Mouse (Mus musculus) lung, postnatal 0 days (tissue): ENCODE measurements around the gene Ankar. TPM values are rescaled to one million over a fixed set of nuclear protein-coding genes. Genes with fewer than 3 reads are reported as not detected.

ENCODE experiments used
- ATAC-seq: fragments of 200-750 bp; cut with Nextera tagmentation; 2 replicates; pipeline ENCODE4 v1.8.0; 2017; ENCODE audit warnings: moderate library complexity
- DNase-seq: peaks from one replicate; pipeline ENCODE4 v3.0.0-alpha.2; 2016; ENCODE audit warnings: low spot score
- H3K27ac ChIP-seq: fragments of 300-500 bp; sonication (generic); 2 replicates; pipeline ENCODE4 v1.5.1; 2014; ENCODE audit warnings: antibody characterized with exemption, mild to moderate bottlenecking, low read length, mixed read lengths
- H3K27me3 ChIP-seq: fragments of 300-500 bp; sonication (generic); replicated peaks from 2 replicates; pipeline ENCODE4 v1.6.1; 2014; ENCODE audit warnings: low read length, mixed read lengths; ENCODE audit not compliant: insufficient read depth
- H3K36me3 ChIP-seq: fragments of 300-500 bp; sonication (generic); 2 replicates; pipeline ENCODE4 v1.6.1; 2014; ENCODE audit warnings: low read length, mixed read lengths; ENCODE audit not compliant: insufficient read depth
- H3K4me1 ChIP-seq: fragments of 300-500 bp; sonication (generic); 2 replicates; pipeline ENCODE4 v1.6.1; 2014; ENCODE audit warnings: antibody characterized with exemption, low read depth, low read length, mixed read lengths; ENCODE audit not compliant: insufficient read depth
- H3K4me2 ChIP-seq: fragments of 300-500 bp; sonication (generic); replicated peaks from 2 replicates; pipeline ENCODE4 v1.6.1; 2014; ENCODE audit warnings: low read depth, mild to moderate bottlenecking, low read length, moderate library complexity, mixed read lengths
- H3K4me3 ChIP-seq: fragments of 300-500 bp; sonication (generic); 2 replicates; pipeline ENCODE4 v1.5.1; 2014; ENCODE audit warnings: low read depth, low read length
- H3K9ac ChIP-seq: fragments of 300-500 bp; sonication (generic); replicated peaks from 2 replicates; pipeline ENCODE4 v1.6.1; 2014; ENCODE audit warnings: low read depth, mild to moderate bottlenecking
- H3K9me3 ChIP-seq: fragments of 300-500 bp; sonication (generic); 2 replicates; pipeline ENCODE4 v1.6.1; 2016; ENCODE audit warnings: low read length, mixed read lengths
- CTCF ChIP-seq: IDR thresholded peaks from 2 replicates; pipeline ENCODE4 v1.5.1; 2016; ENCODE audit warnings: antibody characterized with exemption, mild to moderate bottlenecking
- EP300 ChIP-seq: IDR thresholded peaks from 2 replicates; pipeline ENCODE4 v1.6.1; 2016; ENCODE audit warnings: antibody characterized with exemption, mild to moderate bottlenecking, control low read depth
- WGBS: fragments of 180-500 bp; shearing (Covaris S2); extraction: QIAGEN DNeasy Blood & Tissue Kit; methylation state at CpG from one replicate; pipeline ENCODE4 v1.1.7; 2014; 5-methylcytosine and 5-hydroxymethylcytosine counted together
- polyA plus RNA-seq: library from polyadenylated mRNA; unstranded; fragments of >200 nt; fragmentation: Nextera tagmentation; extraction: Ambion mirVana; gene quantifications from 2 replicates; pipeline ENCODE4 v1.2.1, GENCODE M21; 2015

Gene Ankar
- polyA plus RNA-seq, 1 experiment from 2014 or later, result not detected

- WGBS, result 33% methylated on average over 8 of the region's 8 CpGs
- H3K9me3 ChIP-seq, result no peaks in the 10 kb centered on the region
- no peaks in the 10 kb centered on the region for H3K27me3 ChIP-seq
- ATAC-seq (no peak), DNase-seq (no peak)
- TF ChIP-seq CTCF (no peak), EP300 (no peak)
- no peaks in the 10 kb centered on the region for H3K4me1 ChIP-seq
- no peak overlapping the region for H3K4me3 ChIP-seq
- no peaks in the 10 kb centered on the region for H3K36me3 ChIP-seq
- H3K4me2 ChIP-seq, result no peak overlapping the region
- no peak overlapping the region for H3K27ac ChIP-seq
- no peak overlapping the region; the same call in 1 of the 2 replicates for H3K9ac ChIP-seq
Measured at GRCm38 (mm10) chr1:72722646-72723045, 22.3 kb upstream of the Ankar start.

GRCm38 (mm10) chr1:72720115-72720725 lies 19.8 kb upstream of the Ankar start:
- Histone ChIP-seq H3K27me3 (no peaks in the 10 kb centered on the region), H3K36me3 (no peaks in the 10 kb centered on the region), H3K27ac (no peak overlapping the region), H3K4me3 (no peak overlapping the region), H3K9ac (no peak overlapping the region), H3K9me3 (no peaks in the 10 kb centered on the region), H3K4me2 (no peak overlapping the region), H3K4me1 (no peaks in the 10 kb centered on the region)
- TF ChIP-seq CTCF (no peak), EP300 (no peak)
- 69% methylated on average over 6 of the region's 6 CpGs for whole genome bisulfite sequencing
- DNase-seq, result no peak
- ATAC-seq, result no peak

DNA sequence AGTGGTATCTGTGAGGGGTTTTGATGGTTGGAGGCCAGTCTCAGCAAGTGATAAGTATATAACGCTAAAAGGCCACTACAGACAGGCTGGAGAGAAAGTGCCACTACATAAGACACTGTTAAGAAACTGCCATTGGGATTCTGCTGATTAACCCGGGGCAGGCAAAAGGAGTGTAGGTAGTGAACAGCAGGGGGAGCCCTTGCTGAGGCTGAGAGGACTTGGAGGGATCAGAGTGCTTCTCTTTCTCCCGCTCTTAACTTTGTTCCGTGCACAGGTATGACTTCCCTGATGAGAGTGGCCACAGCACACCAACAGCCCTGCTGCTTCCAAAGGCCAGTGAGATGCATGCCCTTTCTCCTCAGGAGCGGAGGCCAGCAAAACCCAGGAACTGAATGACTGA lies 18.5 kb upstream of the Ankar start:
- no peak overlapping the region for H3K4me2 ChIP-seq
- H3K4me1 ChIP-seq, result no peaks in the 10 kb centered on the region
- H3K27ac ChIP-seq, result no peak overlapping the region
- no peak overlapping the region for H3K4me3 ChIP-seq
- WGBS, result 19% methylated on average over 5 of the region's 5 CpGs
- no peak overlapping the region for H3K9ac ChIP-seq
- H3K36me3 ChIP-seq, result 0 out of 2 replicates have a peak, but pooled peaks cover 5% of the 10 kb centered on the region
- peak; percentile 84 for DNase-seq
- peak; percentile 81 for ATAC-seq
- no peaks in the 10 kb centered on the region for H3K27me3 ChIP-seq
- H3K9me3 ChIP-seq, result no peaks in the 10 kb centered on the region
- TF ChIP-seq CTCF (peak; percentile 83), EP300 (no peak)

- TF ChIP-seq CTCF, result no peak
- TF ChIP-seq EP300, result no peak
- H3K9me3 ChIP-seq, result no peaks in the 10 kb centered on the region
- H3K9ac ChIP-seq, result no peak overlapping the region
- no peak for ATAC-seq
- no peak for DNase-seq
- H3K4me2 ChIP-seq, result no peak overlapping the region
- H3K4me3 ChIP-seq, result no peak overlapping the region
- H3K36me3 ChIP-seq, result peaks cover 5% of the 10 kb centered on the region; the same call in 1 of the 2 replicates
- no peak overlapping the region for H3K27ac ChIP-seq
- H3K4me1 ChIP-seq, result no peaks in the 10 kb centered on the region
- no peaks in the 10 kb centered on the region for H3K27me3 ChIP-seq
- 86% methylated on average over 7 of the region's 7 CpGs for WGBS
Measured at GRCm38 (mm10) chr1:72717540-72717939, 17.2 kb upstream of the Ankar start.

- no peak overlapping the region for H3K9ac ChIP-seq
- ATAC-seq (no peak), DNase-seq (peak; percentile 87)
- no peaks in the 10 kb centered on the region for H3K9me3 ChIP-seq
- no peak overlapping the region for H3K4me3 ChIP-seq
- H3K36me3 ChIP-seq, result peaks cover 5% of the 10 kb centered on the region; the same call in 1 of the 2 replicates
- H3K27ac ChIP-seq, result no peak overlapping the region
- no peaks in the 10 kb centered on the region for H3K27me3 ChIP-seq
- no peak overlapping the region for H3K4me2 ChIP-seq
- WGBS, result 6% methylated on average over 5 of the region's 5 CpGs
- TF ChIP-seq EP300 (no peak), CTCF (peak; percentile 97)
- no peaks in the 10 kb centered on the region for H3K4me1 ChIP-seq
Measured at GRCm38 (mm10) chr1:72716926-72717325, 16.5 kb upstream of the Ankar start.

GRCm38 (mm10) chr1:72716421-72716820 lies 16.0 kb upstream of the Ankar start:
- TF ChIP-seq EP300 (no peak), CTCF (no peak)
- Histone ChIP-seq H3K36me3 (peaks cover 5% of the 10 kb centered on the region; the same call in 1 of the 2 replicates), H3K9ac (no peak overlapping the region), H3K4me2 (no peak overlapping the region), H3K4me1 (no peaks in the 10 kb centered on the region), H3K27ac (no peak overlapping the region), H3K9me3 (no peaks in the 10 kb centered on the region), H3K4me3 (no peak overlapping the region), H3K27me3 (no peaks in the 10 kb centered on the region)
- ATAC-seq, result no peak
- DNase-seq, result no peak
- WGBS, result 52% methylated on average over 2 of the region's 2 CpGs
